Mouse (Mus musculus) cortical plate, adult 2 months (tissue): ENCODE results near the gene Acsbg2.

Source experiments
- CTCF ChIP-seq: fragments of 200-500 bp; IDR thresholded peaks from 2 replicates; pipeline ENCODE4 v1.5.1; 2011; ENCODE audit warnings: mild to moderate bottlenecking, control low read depth, low read length; ENCODE audit not compliant: insufficient read depth; ENCODE audit errors: extremely low read depth
- POLR2A ChIP-seq: fragments of 200-500 bp; IDR thresholded peaks from 2 replicates; pipeline ENCODE4 v1.6.1; 2011; ENCODE audit warnings: mild to moderate bottlenecking, low read length, control low read depth; ENCODE audit not compliant: insufficient read depth; ENCODE audit errors: extremely low read depth

- TF ChIP-seq CTCF (no peak), POLR2A (no peak)
Measured at GRCm38 (mm10) chr17:56829795-56830194, 44.5 kb downstream of the Acsbg2 start.
